Mouse (Mus musculus) mouse embryonic stem cell (cell line): Measurements from ENCODE around the gene Aoah.

Source experiments
- in situ Hi-C, 2 experiments: fragments of 300-500 bp; cut with MboI; formaldehyde crosslinking; loops; 1 replicate in 1 of 2; 3 replicates in 1 of 2; pipeline ENCODE4 v1.14.3; 2019 to 2020; ENCODE audit warnings: low sequenced_read_pairs in 2 of 2, low pct_unique_long_range_greater_than_20kb in 1 of 2, mixed read lengths in 1 of 2; ENCODE audit not compliant: unreplicated experiment in 1 of 2

Gene Aoah

GRCm38 (mm10) chr13:21013659-21014058 lies 219.7 kb downstream of the Aoah start:
- in situ Hi-C loops: no loop called here

GRCm38 (mm10) chr13:21024831-21025230 lies 230.9 kb downstream of the Aoah start:
- in situ Hi-C loops: loop anchor here (5.0 to 25.0 kb wide), 2 partner anchors 83 to 713 kb away; no protein-coding TSS in a partner anchor

GRCm38 (mm10) chr13:21033176-21033575 lies 239.3 kb downstream of the Aoah start:
- in situ Hi-C loops: loop anchor here (25.0 kb wide), 1 partner anchor 721 kb away; no protein-coding TSS in a partner anchor

GRCm38 (mm10) chr13:21035011-21035410 lies 241.1 kb downstream of the Aoah start:
- in situ Hi-C loops: loop anchor here (25.0 kb wide), 1 partner anchor 723 kb away; no protein-coding TSS in a partner anchor

GRCm38 (mm10) chr13:21035981-21036380 lies 242.1 kb downstream of the Aoah start:
- in situ Hi-C loops: loop anchor here (25.0 kb wide), 1 partner anchor 724 kb away; no protein-coding TSS in a partner anchor

GRCm38 (mm10) chr13:21040589-21041199 lies 246.8 kb downstream of the Aoah start:
- in situ Hi-C loops: loop anchor here (25.0 kb wide), 1 partner anchor 728 kb away; no protein-coding TSS in a partner anchor

GRCm38 (mm10) chr13:21050118-21050517 lies 256.2 kb downstream of the Aoah start:
- in situ Hi-C loops: no loop called here

GRCm38 (mm10) chr13:21066021-21066420 lies 272.1 kb downstream of the Aoah start:
- in situ Hi-C loops: no loop called here

GRCm38 (mm10) chr13:21074847-21075246 lies 280.9 kb downstream of the Aoah start, which contains the start of gene Olfr1370:
Olfr1370 (minus strand) TSS chr13:21074947.
- in situ Hi-C loops: no loop called here

- in situ Hi-C loops: no loop called here
Measured at GRCm38 (mm10) chr13:21082686-21083085, 288.8 kb downstream of the Aoah start.
